Mouse (Mus musculus): ENCODE measurements around the gene Ncoa7. TPM values are rescaled to one million over a fixed set of nuclear protein-coding genes. Genes with fewer than 3 reads are reported as not detected.
"Not testable (repeated sequence)": the region's sequence is repeated elsewhere in the genome, so short reads cannot be mapped to it uniquely, and the experiment has no call there.

Gene Ncoa7
- polyA plus RNA-seq, 1 experiment: 3.9 TPM

DNA sequence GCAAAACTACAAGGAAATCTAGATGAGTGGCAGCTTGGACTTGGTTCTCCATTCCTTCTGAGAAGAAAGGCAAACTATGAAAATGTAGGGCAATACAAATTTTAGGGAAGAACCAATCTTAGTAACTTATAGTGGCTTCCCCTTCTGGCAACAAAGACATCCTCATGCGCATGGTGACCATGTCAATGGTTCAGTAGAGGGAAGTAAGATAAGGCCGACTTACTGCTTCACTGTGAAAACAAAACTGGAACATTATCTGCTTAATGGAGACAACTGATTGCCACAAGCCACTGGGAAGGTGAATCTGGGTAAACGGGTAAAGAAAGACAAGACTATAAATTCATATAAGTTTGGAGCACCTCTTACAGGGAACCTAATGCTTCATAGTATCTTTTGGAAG is 128.3 kb downstream of the Ncoa7 start:
- no peak for TF ChIP-seq CEBPB (IDR thresholded peaks at IDR 0.05; ENCODE audit: low read depth)
- H3K79me3 ChIP-seq (ENCODE audit: low read depth): no peaks in the 10 kb centered on the region
- no peaks in the 10 kb centered on the region for H3K27me3 ChIP-seq (ENCODE audit: control insufficient read depth, insufficient read depth, insufficient read length)
- no peak overlapping the region for H3K4me3 ChIP-seq (ENCODE audit: insufficient read depth, poor library complexity, severe bottlenecking)
- H3ac ChIP-seq (ENCODE audit: control insufficient read depth, insufficient read length, low read depth): no peak overlapping the region
- peaks cover 9% of the 10 kb centered on the region for H3K36me3 ChIP-seq (ENCODE audit: control insufficient read depth, insufficient read depth)
- no peaks in the 10 kb centered on the region for H3K79me2 ChIP-seq (ENCODE audit: control insufficient read depth, insufficient read depth)

DNA sequence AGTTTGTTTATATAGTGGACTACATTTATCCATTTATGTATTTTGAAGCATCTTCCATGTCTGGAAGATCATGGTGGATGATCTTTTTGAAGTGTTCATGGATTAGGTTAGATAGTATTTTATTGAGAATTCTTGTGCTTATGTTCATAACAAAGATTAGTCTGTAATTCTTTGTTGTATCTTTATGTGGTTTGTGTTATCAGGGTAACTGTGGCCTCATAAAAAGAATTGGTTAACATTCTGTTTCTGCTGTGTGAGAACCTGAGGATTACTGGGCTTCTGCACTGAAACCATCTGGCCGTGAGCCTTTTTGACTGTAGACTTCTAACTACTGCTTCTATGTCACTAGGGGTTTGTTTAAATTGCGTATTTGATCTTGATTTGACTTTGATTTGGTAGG is 136.5 kb downstream of the Ncoa7 start:
- no peaks in the 10 kb centered on the region for H3K36me3 ChIP-seq (ENCODE audit: control insufficient read depth, insufficient read depth)
- TF ChIP-seq MAX (IDR thresholded peaks at IDR 0.05): no peak
- no peak for TF ChIP-seq MYOD1 (IDR thresholded peaks at IDR 0.05; ENCODE audit: control insufficient read depth, insufficient read length, low read depth)
- H3K4me3 ChIP-seq (ENCODE audit: insufficient read depth, poor library complexity, severe bottlenecking): no peak overlapping the region
- no peaks in the 10 kb centered on the region for H3K27me3 ChIP-seq (ENCODE audit: control insufficient read depth, insufficient read depth, insufficient read length)
- H3K79me3 ChIP-seq (ENCODE audit: low read depth): no peaks in the 10 kb centered on the region
- no peaks in the 10 kb centered on the region for H3K79me2 ChIP-seq (ENCODE audit: control insufficient read depth, insufficient read depth)
- H3ac ChIP-seq (ENCODE audit: control insufficient read depth, insufficient read length, low read depth): no peak overlapping the region

DNA sequence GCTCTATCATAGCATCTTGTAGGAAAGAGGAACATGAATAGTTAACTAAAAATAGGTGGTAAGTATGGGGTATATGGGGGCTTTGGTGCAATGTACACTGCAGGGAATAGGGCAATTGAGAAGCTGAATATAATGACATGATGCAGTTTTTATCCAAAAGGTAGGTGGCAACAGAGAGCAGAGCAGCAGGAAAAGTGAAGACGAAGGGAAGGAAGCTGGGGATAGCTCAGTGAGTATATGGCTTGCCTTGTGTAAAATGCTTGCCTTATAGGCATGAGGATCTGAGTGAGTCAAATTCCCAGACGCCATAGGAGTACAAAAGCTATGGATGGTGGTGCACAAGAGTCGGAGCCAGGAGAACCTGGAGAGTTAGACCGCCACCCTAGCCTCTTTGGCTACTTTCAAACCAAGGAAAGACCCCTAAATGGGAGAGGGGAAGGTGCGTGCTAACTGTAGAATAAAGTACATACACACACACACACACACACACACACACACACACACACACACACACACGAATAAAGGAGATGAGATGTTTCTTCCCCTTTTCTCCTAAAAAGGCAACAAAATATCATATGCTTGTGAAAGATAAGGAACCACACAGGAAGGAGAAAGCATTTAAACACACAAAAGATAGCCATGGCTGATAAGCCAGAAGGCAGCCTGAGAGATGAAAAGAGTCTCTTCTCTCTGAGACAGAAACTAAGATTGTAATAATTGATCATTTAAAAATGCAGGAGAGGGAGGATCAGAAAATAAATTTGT is 142.4 kb downstream of the Ncoa7 start:
- no peak overlapping the region for H3K4me3 ChIP-seq (ENCODE audit: insufficient read depth, poor library complexity, severe bottlenecking)
- H3K27me3 ChIP-seq (ENCODE audit: control insufficient read depth, insufficient read depth, insufficient read length): no peaks in the 10 kb centered on the region
- peaks cover 4% of the 10 kb centered on the region for H3K36me3 ChIP-seq (ENCODE audit: control insufficient read depth, insufficient read depth)
- H3K79me3 ChIP-seq (ENCODE audit: low read depth): no peaks in the 10 kb centered on the region
- TF ChIP-seq MYOD1 (IDR thresholded peaks at IDR 0.05; ENCODE audit: control insufficient read depth, insufficient read length, low read depth) (no peak), CEBPB (IDR thresholded peaks at IDR 0.05; ENCODE audit: low read depth) (no peak), USF1 (IDR thresholded peaks at IDR 0.05; ENCODE audit: low read depth) (no peak), MAX (IDR thresholded peaks at IDR 0.05) (no peak), FOSL1 (IDR thresholded peaks at IDR 0.05; ENCODE audit: insufficient read depth, low read length, poor library complexity, severe bottlenecking) (no peak), CTCF (IDR thresholded peaks at IDR 0.05; ENCODE audit: control insufficient read depth, insufficient read depth, insufficient read length) (no peak), MYOG (IDR thresholded peaks at IDR 0.05; ENCODE audit: control insufficient read depth, extremely low read depth, insufficient read length) (no peak)
- H3ac ChIP-seq (ENCODE audit: control insufficient read depth, insufficient read length, low read depth): no peak overlapping the region
- H3K79me2 ChIP-seq (ENCODE audit: control insufficient read depth, insufficient read depth): no peaks in the 10 kb centered on the region

DNA sequence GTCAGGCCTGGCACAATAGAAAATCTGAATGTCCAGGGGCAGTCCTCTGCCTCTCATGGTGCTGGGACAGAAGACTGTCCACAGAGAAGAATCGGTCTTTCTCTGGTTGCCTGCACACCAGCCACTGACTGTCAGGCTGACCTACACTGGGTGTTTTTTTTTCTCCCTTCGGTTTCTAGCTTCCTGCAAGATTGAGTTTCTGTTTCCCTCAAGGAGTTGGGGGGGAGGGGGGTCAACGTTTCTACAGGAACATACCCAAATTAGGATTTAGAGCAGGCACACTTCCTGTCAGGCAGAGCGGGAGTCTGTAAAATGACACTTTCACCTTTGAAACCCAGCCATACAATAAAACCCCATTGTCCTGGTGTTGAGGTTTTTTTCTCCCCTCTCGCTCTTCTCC is 147.5 kb downstream of the Ncoa7 start:
- TF ChIP-seq CEBPB (IDR thresholded peaks at IDR 0.05; ENCODE audit: low read depth) (no peak), MAX (IDR thresholded peaks at IDR 0.05) (no peak), USF1 (IDR thresholded peaks at IDR 0.05; ENCODE audit: low read depth) (no peak), CTCF (IDR thresholded peaks at IDR 0.05; ENCODE audit: control insufficient read depth, insufficient read depth, insufficient read length) (no peak), MYOD1 (IDR thresholded peaks at IDR 0.05; ENCODE audit: control insufficient read depth, insufficient read length, low read depth) (no peak), FOSL1 (IDR thresholded peaks at IDR 0.05; ENCODE audit: insufficient read depth, low read length, poor library complexity, severe bottlenecking) (no peak), MYOG (IDR thresholded peaks at IDR 0.05; ENCODE audit: control insufficient read depth, extremely low read depth, insufficient read length) (no peak)
- Histone ChIP-seq H3K79me2 (ENCODE audit: control insufficient read depth, insufficient read depth) (no peaks in the 10 kb centered on the region), H3K79me3 (ENCODE audit: low read depth) (no peaks in the 10 kb centered on the region), H3K4me3 (ENCODE audit: insufficient read depth, poor library complexity, severe bottlenecking) (no peak overlapping the region), H3ac (ENCODE audit: control insufficient read depth, insufficient read length, low read depth) (no peak overlapping the region), H3K27me3 (ENCODE audit: control insufficient read depth, insufficient read depth, insufficient read length) (no peaks in the 10 kb centered on the region), H3K36me3 (ENCODE audit: control insufficient read depth, insufficient read depth) (peaks cover 18% of the 10 kb centered on the region)

DNA sequence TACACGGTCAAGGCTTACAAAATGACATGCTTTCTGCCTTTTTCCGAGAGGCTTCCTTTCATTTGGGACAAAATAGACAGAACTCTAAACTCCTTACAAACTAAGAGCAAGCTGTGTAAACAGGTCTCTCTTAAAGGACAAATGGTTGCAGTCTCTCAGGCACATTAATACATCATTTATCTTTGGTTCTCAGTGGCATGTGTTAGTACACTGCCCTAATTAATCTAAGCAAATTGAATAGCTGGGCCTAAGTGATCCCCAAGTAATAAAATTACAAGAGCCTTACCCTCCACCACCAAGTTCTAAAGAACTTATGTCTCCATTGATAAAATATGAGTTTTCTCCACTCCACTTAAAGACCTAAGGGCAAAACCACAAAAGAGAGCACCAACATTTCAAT is 155.4 kb downstream of the Ncoa7 start:
- Histone ChIP-seq H3ac (ENCODE audit: control insufficient read depth, insufficient read length, low read depth) (no peak overlapping the region), H3K79me3 (ENCODE audit: low read depth) (no peaks in the 10 kb centered on the region), H3K79me2 (ENCODE audit: control insufficient read depth, insufficient read depth) (no peaks in the 10 kb centered on the region), H3K36me3 (ENCODE audit: control insufficient read depth, insufficient read depth) (peaks cover 40% of the 10 kb centered on the region), H3K4me3 (ENCODE audit: insufficient read depth, poor library complexity, severe bottlenecking) (no peak overlapping the region), H3K27me3 (ENCODE audit: control insufficient read depth, insufficient read depth, insufficient read length) (no peaks in the 10 kb centered on the region)
- TF ChIP-seq MAX (IDR thresholded peaks at IDR 0.05) (no peak), USF1 (IDR thresholded peaks at IDR 0.05; ENCODE audit: low read depth) (no peak), CEBPB (IDR thresholded peaks at IDR 0.05; ENCODE audit: low read depth) (no peak), CTCF (IDR thresholded peaks at IDR 0.05; ENCODE audit: control insufficient read depth, insufficient read depth, insufficient read length) (no peak), MYOG (IDR thresholded peaks at IDR 0.05; ENCODE audit: control insufficient read depth, extremely low read depth, insufficient read length) (no peak), FOSL1 (IDR thresholded peaks at IDR 0.05; ENCODE audit: insufficient read depth, low read length, poor library complexity, severe bottlenecking) (no peak), MYOD1 (IDR thresholded peaks at IDR 0.05; ENCODE audit: control insufficient read depth, insufficient read length, low read depth) (no peak)

DNA sequence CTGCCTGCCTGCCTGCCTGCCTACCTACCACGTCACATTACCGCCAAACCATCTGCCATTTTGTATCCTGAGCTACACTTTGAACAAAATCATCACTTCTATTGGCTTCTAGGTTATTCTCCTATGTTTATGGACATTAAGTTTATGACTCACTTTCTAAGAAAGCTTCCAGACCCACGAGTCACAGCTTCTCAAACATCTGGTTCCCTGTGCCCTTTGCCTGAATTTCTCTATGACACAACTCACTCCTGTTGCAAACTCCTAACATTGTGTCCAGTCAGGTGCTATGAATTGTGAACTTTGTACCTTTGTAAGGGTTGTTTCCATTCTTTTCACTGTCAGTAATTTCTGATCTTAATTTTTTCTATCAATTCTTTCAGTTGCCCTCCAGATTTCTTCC is 164.9 kb downstream of the Ncoa7 start:
- TF ChIP-seq MYOD1 (IDR thresholded peaks at IDR 0.05; ENCODE audit: control insufficient read depth, insufficient read length, low read depth) (no peak), USF1 (IDR thresholded peaks at IDR 0.05; ENCODE audit: low read depth) (no peak), CTCF (IDR thresholded peaks at IDR 0.05; ENCODE audit: control insufficient read depth, insufficient read depth, insufficient read length) (no peak), CEBPB (IDR thresholded peaks at IDR 0.05; ENCODE audit: low read depth) (no peak), FOSL1 (IDR thresholded peaks at IDR 0.05; ENCODE audit: insufficient read depth, low read length, poor library complexity, severe bottlenecking) (no peak), MYOG (IDR thresholded peaks at IDR 0.05; ENCODE audit: control insufficient read depth, extremely low read depth, insufficient read length) (no peak), MAX (IDR thresholded peaks at IDR 0.05) (no peak)
- no peak overlapping the region for H3K4me3 ChIP-seq (ENCODE audit: insufficient read depth, poor library complexity, severe bottlenecking)
- no peak overlapping the region for H3ac ChIP-seq (ENCODE audit: control insufficient read depth, insufficient read length, low read depth)
- H3K79me2 ChIP-seq (ENCODE audit: control insufficient read depth, insufficient read depth): no peaks in the 10 kb centered on the region
- H3K27me3 ChIP-seq (ENCODE audit: control insufficient read depth, insufficient read depth, insufficient read length): no peaks in the 10 kb centered on the region
- no peaks in the 10 kb centered on the region for H3K36me3 ChIP-seq (ENCODE audit: control insufficient read depth, insufficient read depth)
- H3K79me3 ChIP-seq (ENCODE audit: low read depth): no peaks in the 10 kb centered on the region

DNA sequence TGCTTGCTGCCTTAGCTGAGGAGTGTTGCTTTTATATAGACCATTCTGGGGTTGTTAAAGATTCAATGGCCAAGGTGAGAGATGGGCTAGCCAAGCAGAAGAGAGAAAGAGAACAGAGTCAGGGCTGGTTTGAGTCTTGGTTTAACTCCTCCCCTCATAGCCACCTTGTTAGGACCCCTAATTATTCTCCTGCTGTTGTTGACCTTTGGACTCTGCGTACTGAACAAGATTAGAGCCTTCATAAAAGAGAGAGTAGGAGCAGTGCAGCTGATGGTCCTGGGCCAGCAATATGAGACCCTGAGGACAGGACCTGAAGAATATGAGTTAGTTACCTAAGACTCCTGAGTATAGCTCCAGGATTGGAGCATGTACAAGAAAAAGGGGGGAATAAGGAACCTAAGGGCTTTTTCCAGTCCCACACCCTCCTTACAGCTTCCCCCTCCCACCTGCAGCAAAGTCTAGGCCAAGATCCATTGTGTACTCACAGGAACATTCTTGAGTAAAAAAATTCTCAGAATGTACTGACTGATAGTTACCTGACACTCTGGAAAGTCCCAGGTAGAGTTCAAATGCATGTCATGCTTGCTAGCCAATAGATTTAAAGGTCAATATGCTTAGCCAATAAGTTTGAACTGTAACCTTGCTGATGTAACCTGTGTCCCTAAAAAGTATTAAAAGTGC is 166.5 kb downstream of the Ncoa7 start:
- not testable (repeated sequence) for H3K27me3 ChIP-seq (ENCODE audit: control insufficient read depth, insufficient read depth, insufficient read length); H3K79me2 ChIP-seq (ENCODE audit: control insufficient read depth, insufficient read depth); H3ac ChIP-seq (ENCODE audit: control insufficient read depth, insufficient read length, low read depth); H3K36me3 ChIP-seq (ENCODE audit: control insufficient read depth, insufficient read depth); H3K79me3 ChIP-seq (ENCODE audit: low read depth); H3K4me3 ChIP-seq (ENCODE audit: insufficient read depth, poor library complexity, severe bottlenecking)

Measured in C2C12 (cell line).